Mouse (Mus musculus): ENCODE data around the gene Azi2.
A peak's percentile ranks its signal among the peaks of the same experiment; 100 is the strongest.

Azi2 gene

DNA sequence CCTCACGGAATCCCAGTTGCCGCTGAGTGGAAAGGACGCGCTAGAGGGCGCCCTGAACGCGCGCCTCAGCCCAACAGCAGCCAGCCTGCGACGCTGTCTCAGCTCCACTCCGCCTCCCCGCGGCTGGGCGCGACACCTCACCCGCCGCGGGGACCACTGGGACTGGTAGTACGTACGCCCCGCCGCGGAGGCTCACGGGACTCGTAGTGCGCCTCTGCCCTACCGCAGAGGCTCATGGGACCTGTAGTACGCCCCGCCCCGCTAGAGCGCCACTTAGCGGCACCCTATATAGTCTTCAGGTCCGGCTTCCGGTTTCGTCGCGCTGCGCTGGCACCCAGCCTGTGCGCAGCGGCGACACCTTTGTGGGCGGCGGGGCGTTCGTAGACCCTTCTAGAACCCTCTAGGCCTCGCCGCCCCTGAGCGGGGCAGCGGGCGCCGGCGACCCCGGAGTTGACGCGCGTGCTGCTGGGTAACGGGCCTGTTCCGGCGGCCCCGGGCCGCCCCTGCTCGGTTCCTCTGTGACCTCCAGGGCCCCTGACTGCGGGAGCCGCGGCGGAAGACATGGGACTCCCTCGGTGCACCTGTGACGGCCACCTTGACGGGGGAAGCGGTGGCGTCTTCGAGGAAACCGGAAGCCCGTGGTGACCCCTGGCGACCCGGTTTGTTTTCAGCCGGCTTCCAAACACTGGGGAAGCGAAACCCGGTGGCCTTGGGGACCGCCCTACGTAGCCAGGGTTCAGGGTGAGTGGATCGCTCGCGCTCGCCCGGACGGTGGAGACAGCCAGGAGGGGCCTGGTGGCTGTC is at the start of gene Azi2:
Gene Azi2, plus strand, starts transcription at position 282 of the 804 bp plus-strand sequence.
- peak; percentile 99 for DNase-seq (ENCODE audit: low spot score in 2 of 2)

DNA sequence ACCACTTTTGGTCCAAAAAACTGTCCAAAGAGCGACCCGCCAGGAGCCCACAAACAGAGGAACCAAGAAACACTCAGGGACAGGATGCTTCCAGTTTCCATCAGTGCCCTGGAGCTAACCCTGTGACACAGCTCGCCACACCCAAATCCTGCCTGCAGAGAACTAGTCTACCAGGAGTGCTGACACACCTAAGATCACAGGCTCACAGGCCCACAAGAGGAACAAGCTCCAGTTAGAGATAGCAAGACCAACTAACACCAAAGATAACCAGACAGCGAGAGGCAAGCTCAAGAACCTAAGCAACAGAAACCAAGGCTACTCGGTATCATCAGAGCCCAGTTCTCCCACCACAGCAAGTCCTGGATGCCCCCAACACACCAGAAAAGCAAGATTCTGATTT is 43.7 kb upstream of the Azi2 start:
- DNase-seq (ENCODE audit: low spot score in 2 of 2) = no peak

GRCm38 (mm10) chr9:118001488-118001887 is 38.8 kb upstream of the Azi2 start:
- no peak for DNase-seq (ENCODE audit: low spot score in 2 of 2)

GRCm38 (mm10) chr9:118003218-118003886 is 36.9 kb upstream of the Azi2 start:
- no peak for DNase-seq (ENCODE audit: low spot score in 2 of 2)

DNA sequence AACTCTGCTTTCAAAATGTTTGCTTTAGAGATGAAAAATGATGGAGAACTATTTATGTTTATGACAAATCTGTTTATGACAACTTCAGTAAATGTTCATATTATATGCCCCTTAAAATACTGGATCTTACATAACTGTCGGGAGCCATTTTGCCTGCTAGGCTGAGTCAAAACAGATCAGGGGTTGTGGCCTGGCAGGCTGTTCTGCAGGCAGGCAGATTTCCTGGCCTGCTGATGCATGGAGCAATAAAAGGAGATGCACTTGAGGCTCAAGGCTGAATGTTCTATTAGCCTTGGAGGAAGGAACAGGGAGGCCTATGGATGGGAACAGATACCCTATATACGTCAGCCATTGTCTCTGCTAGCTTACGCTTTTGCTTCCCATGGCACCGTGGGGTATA is 36.4 kb upstream of the Azi2 start:
- no peak for DNase-seq (ENCODE audit: low spot score in 2 of 2)

DNA sequence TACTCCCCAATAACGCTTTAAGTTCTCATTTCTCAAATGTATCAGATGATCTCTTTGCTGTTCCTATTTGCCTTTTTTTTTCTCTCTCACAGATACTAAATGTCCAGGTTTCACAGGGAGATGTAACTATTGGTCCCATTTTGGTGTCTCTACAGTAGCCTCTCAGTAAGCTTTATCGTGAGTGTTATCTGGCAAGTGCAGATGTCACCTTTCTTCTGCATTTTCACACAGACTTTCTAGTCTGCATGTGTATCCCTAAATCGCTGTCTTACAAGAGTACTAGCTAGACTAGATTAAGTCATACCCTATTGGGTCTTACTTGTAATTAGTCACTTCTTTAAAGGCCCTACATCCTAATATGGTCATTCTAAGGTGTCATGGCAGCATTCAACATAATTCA is 27.4 kb upstream of the Azi2 start:
- DNase-seq (ENCODE audit: low spot score in 2 of 2) = no peak

DNA sequence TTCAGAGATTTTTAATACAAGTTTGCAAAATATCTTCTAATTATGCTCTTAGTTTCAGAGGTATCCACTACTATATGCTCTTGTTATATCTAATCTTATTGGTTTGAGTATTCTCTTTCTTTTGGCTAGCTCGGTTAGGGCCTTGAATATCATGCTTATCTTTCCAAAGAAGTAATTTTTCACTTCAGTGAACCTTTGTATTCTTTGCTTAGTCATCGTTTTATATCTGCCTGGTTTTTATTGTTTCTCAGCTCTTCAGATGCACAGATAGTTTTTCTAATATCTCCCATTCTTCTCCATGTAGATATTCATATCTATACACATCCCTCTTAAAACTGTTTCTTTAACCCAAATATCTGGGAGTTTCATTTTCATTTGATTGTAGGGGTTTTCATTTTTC is 15.3 kb upstream of the Azi2 start:
- DNase-seq (ENCODE audit: low spot score in 2 of 2) = no peak

DNA sequence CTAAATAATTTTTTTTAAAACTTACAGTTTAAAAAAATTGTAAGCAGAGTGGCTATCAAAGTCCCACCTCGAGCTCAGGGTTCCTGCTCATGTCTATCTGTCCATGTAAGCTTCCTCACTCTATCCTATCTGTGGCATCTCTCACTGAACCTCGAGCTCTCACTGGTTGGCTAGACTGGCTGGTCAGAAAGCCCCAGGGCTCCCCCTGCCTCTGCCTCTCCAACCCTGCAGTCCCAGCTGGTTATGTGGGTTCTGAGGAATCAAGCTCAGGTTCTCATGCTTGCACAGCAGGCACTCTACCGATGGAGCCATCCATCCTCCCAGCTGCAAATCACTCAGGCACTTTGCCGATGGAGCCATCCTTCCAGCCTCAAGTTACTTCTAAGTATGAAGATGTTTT is 10.8 kb upstream of the Azi2 start:
- no peak for DNase-seq (ENCODE audit: low spot score in 2 of 2)

GRCm38 (mm10) chr9:118030252-118030651 is 10.0 kb upstream of the Azi2 start:
- DNase-seq (ENCODE audit: low spot score in 2 of 2) = no peak

- DNase-seq (ENCODE audit: low spot score in 2 of 2) = no peak
Measured at GRCm38 (mm10) chr9:118031694-118032093, 8.6 kb upstream of the Azi2 start.

- no peak for DNase-seq (ENCODE audit: low spot score in 2 of 2)
Measured at GRCm38 (mm10) chr9:118034990-118035389, 5.3 kb upstream of the Azi2 start.

DNA sequence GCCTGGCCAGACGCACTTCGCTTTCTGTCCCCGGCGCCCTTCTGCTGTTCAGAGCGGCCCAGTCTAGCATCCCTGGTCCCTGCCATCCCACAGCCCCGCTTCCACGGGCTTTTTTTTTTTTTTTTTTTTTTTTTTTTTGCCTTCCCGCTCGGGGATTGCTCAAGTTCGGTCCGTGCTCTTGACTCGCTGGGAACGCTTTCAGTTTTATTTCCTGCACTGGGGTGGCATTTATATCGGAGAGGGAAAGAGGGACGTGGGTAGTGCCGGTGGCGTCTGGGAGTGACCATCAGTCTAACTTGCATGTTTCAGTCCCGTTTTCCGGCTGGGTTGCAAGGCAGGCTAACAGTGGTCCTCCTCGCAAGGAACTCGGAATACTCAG is 712 bp downstream of the Azi2 start:
- no peak for DNase-seq (ENCODE audit: low spot score in 2 of 2)

- no peak for DNase-seq (ENCODE audit: low spot score in 2 of 2)
Measured at GRCm38 (mm10) chr9:118041646-118042045, 1.3 kb downstream of the Azi2 start.

- DNase-seq (ENCODE audit: low spot score in 2 of 2) = no peak
Measured at GRCm38 (mm10) chr9:118042738-118043137, 2.4 kb downstream of the Azi2 start.

- DNase-seq (ENCODE audit: low spot score in 2 of 2) = no peak
Measured at GRCm38 (mm10) chr9:118043581-118043980, 3.3 kb downstream of the Azi2 start.

DNA sequence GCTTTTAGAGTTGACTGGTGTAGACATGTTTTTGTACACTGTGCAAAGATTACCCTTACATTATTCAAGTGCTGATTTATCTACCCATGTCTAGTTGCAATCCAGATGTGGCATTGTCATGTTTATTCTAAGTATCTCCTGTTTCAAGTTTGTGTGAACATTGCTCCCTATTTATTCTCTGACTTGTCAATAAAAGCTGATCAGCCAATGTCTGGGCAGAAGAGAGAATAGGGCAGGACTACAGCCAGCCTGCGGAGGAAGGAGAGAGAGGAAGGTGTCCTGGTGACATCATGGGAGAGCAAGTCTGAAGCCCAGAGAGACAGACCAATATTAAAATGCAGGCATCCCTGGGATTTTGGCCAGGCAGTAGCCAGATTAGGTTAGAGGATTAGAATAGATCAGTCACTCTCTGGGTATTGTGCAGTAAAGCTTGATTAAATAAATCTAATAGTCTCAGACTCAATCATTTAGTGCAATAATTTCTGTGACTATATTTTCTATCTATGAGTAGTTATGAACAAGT is 4.8 kb downstream of the Azi2 start:
- no peak for DNase-seq (ENCODE audit: low spot score in 2 of 2)

DNA sequence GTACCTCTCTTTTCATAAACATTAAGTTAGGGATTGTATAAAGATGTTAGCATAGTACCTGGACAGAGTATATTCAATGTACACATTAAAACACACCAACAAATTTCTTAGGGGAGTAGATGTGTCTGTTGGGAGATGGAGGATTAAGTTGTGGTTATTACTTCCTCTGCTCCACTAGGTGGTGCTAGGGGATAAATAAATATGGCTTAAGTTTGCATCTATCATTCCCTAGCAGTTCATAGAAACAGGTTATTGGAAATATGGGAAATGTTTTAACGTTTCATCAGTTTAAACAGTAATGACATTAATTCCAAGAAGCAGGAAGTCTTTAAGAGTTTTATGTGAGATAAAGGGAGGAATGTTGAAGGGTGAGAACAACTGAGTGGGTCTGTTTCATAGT is 13.0 kb downstream of the Azi2 start:
- DNase-seq (ENCODE audit: low spot score in 2 of 2) = no peak

DNA sequence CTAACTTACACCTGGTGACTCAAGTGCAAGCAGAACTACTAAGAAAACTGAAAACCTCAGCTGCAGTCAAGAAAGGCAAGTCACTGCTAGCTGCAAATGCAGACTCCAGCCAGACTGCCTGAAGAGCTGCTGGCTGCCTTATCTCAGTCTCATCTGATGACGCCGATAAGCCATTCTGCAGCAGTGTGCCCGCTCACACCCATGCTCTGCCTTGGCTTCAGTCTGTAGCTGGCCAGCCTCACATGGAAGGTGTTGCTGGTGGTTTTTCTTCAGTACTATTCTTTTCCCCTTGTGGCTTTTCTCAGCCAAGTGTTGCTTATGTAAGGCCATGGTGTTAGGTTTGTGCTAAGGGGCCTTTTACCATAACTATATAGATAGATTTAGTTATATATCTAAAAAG is 18.8 kb downstream of the Azi2 start:
- DNase-seq (ENCODE audit: low spot score in 2 of 2) = no peak

DNA sequence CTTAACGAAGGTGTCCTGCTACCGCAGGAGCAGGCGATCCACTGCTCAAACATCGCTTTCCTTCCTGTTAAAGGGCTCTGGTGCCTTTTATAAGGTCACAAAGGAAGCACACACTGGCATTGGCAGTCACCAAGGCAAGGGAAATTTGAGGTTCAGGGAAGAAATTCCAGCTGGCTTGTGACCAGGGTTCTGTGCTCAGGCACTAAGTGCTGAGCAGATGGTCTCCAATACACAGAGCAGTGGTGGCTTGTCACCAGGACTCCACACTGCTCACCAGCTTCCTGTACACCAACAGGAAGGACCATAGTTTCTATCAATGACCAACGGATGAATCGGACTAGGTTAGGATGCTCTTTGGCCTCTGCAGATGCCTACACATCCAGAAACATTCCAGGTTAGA is 30.1 kb downstream of the Azi2 start:
- DNase-seq (ENCODE audit: low spot score in 2 of 2) = no peak

GRCm38 (mm10) chr9:118071337-118071736 is 31.0 kb downstream of the Azi2 start:
- DNase-seq (ENCODE audit: low spot score in 2 of 2) = no peak

GRCm38 (mm10) chr9:118072101-118072500 is 31.8 kb downstream of the Azi2 start:
- no peak for DNase-seq (ENCODE audit: low spot score in 2 of 2)

DNA sequence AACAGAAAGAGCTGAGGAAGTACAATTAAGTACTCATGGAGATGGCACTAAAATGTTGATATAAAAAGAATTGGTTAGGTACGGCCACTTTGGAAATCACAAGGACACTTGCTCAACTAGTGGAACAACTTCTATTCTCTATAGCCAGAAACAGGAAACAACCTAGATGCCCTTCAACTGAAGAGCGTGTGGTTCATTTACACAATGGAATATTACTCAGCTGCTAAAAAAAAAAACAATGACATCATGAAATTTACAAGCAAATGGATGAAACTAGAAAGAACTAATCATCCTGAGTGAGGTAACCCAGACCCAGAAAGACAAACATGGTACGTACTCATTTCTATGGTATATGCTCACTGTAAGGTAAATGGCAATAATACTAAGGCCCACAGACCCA is 33.1 kb downstream of the Azi2 start:
- no peak for DNase-seq (ENCODE audit: low spot score in 2 of 2)
